Comparison of ENCODE assay signal across 8 mouse cellular contexts in genomic region chr14:25461676-25462385, GRCm38 (mm10). TPM values are rescaled to one million over a fixed set of nuclear protein-coding genes. Genes with fewer than 3 reads are reported as not detected.
DNase-seq lines count a peak whose midpoint lies in the region; ATAC-seq and TF ChIP-seq lines count a peak whose summit lies in the region.

No protein-coding gene starts in this region.

- H3K9ac ChIP-seq in hindbrain, embryonic 16.5 days (ENCODE audit: low read depth, low read length), result peak overlapping the region; percentile 98
- peak overlapping the region; percentile 99 for H3K9ac ChIP-seq in midbrain, embryonic 14.5 days (replicated peaks; ENCODE audit: low read length)

- peaks cover 37% of the 10 kb centered on the region for H3K4me1 ChIP-seq in lung, adult 2 months (ENCODE audit: control insufficient read depth, insufficient read depth, low read length)
- H3K4me1 ChIP-seq in embryonic facial prominence, embryonic 10.5 days, result peaks cover 85% of the 10 kb centered on the region
- peaks cover 64% of the 10 kb centered on the region for H3K4me1 ChIP-seq in hindbrain, embryonic 16.5 days (ENCODE audit: control insufficient read depth, insufficient read depth, low read depth, low read length)
- peaks cover 62% of the 10 kb centered on the region for H3K4me1 ChIP-seq in midbrain, embryonic 14.5 days (ENCODE audit: control insufficient read depth, insufficient read depth, low read length)

- no peak for TF ChIP-seq CTCF in lung, adult 2 months (IDR thresholded peaks at IDR 0.05; ENCODE audit: insufficient read depth, low read length)

- H3K9me3 ChIP-seq in embryonic facial prominence, embryonic 10.5 days, result no peaks in the 10 kb centered on the region
- H3K9me3 ChIP-seq in hindbrain, embryonic 16.5 days (ENCODE audit: control insufficient read depth, low read length), result no peaks in the 10 kb centered on the region
- H3K9me3 ChIP-seq in midbrain, embryonic 14.5 days (ENCODE audit: control insufficient read depth, low read length), result no peaks in the 10 kb centered on the region

- H3K4me2 ChIP-seq in hindbrain, embryonic 16.5 days (ENCODE audit: low read length), result peak overlapping the region; percentile 94
- peak overlapping the region; percentile 94 for H3K4me2 ChIP-seq in midbrain, embryonic 14.5 days (ENCODE audit: low read length)

- no peaks in the 10 kb centered on the region for H3K36me3 ChIP-seq in embryonic facial prominence, embryonic 10.5 days (replicated peaks)
- no peaks in the 10 kb centered on the region for H3K36me3 ChIP-seq in hindbrain, embryonic 16.5 days (ENCODE audit: control insufficient read depth, insufficient read depth, low read length)
- H3K36me3 ChIP-seq in midbrain, embryonic 14.5 days (ENCODE audit: control insufficient read depth, insufficient read depth, low read length), result no peaks in the 10 kb centered on the region

- no peak for TF ChIP-seq POLR2A in lung, adult 2 months (IDR thresholded peaks at IDR 0.05; ENCODE audit: borderline replicate concordance, extremely low read depth, low read depth, low read length)

- H3K27ac ChIP-seq in embryonic facial prominence, embryonic 10.5 days (replicated peaks), result peak overlapping the region; percentile 99
- peak overlapping the region; percentile 98 for H3K27ac ChIP-seq in hindbrain, embryonic 16.5 days (ENCODE audit: low read depth, low read length)
- H3K27ac ChIP-seq in midbrain, embryonic 14.5 days (replicated peaks; ENCODE audit: low read depth, low read length), result peak overlapping the region; percentile 99

- no peak for ATAC-seq in hindbrain, embryonic 16.5 days
- no peak for ATAC-seq in midbrain, embryonic 14.5 days (ENCODE audit: low FRiP score, low TSS enrichment)

- no peaks in the 10 kb centered on the region for H3K27me3 ChIP-seq in embryonic facial prominence, embryonic 10.5 days (replicated peaks; ENCODE audit: low read depth, poor library complexity, severe bottlenecking)
- H3K27me3 ChIP-seq in hindbrain, embryonic 16.5 days (replicated peaks; ENCODE audit: control insufficient read depth, insufficient read depth, low read length), result no peaks in the 10 kb centered on the region
- H3K27me3 ChIP-seq in midbrain, embryonic 14.5 days (ENCODE audit: control insufficient read depth, insufficient read depth, low read length), result no peaks in the 10 kb centered on the region

- intact Hi-C loops in gastrocnemius, postnatal 14 days (cut with DNase I; ENCODE audit: low total_unique reads), result loop anchor here (10.0 kb wide), 1 partner anchor 53 kb away; no protein-coding TSS in a partner anchor

- WGBS in lung, adult 2 months, result 7% methylated on average over 12 of the region's 12 CpGs
- 3% methylated on average over 12 of the region's 12 CpGs for WGBS in embryonic facial prominence, embryonic 10.5 days
- WGBS in hindbrain, embryonic 16.5 days, result 3% methylated on average over 12 of the region's 12 CpGs
- WGBS in midbrain, embryonic 14.5 days, result 2% methylated on average over 12 of the region's 12 CpGs

- peak overlapping the region; percentile 82 for H3K4me3 ChIP-seq in lung, adult 2 months (replicated peaks; ENCODE audit: extremely low read depth, low read depth, low read length)
- peak overlapping the region; percentile 97 for H3K4me3 ChIP-seq in embryonic facial prominence, embryonic 10.5 days
- peak overlapping the region; percentile 99 for H3K4me3 ChIP-seq in hindbrain, embryonic 16.5 days (ENCODE audit: low read length)
- peak overlapping the region; percentile 100 for H3K4me3 ChIP-seq in midbrain, embryonic 14.5 days (replicated peaks; ENCODE audit: low read depth, low read length)

- no peak for DNase-seq in lung, adult 2 months
- no peak for DNase-seq in lung, adult 18-20 months
- no peak for DNase-seq in embryonic facial prominence, embryonic 10.5 days (ENCODE audit: low spot score)
- no peak for DNase-seq in midbrain, embryonic 14.5 days
- DNase-seq in gastrocnemius, postnatal 14 days, result no peak
- no peak for DNase-seq in cerebellum, adult 11-12 months
- no peak for DNase-seq in lung, postnatal 10 days

RNA-seq across cellular contexts. Expression of gene Zmiz1, which starts 2.8 kb away (rescaled TPM):
- polyA plus RNA-seq in lung, adult 2 months (2012; rRNA removed), result 51.6 and 52.6 TPM in 2 replicates
- polyA plus RNA-seq in embryonic facial prominence, embryonic 10.5 days (2016; fragmentation: Nextera tagmentation; extraction: Ambion mirVana), result 42.8 and 45.6 TPM in 2 replicates
- polyA plus RNA-seq in hindbrain, embryonic 16.5 days (2015; fragmentation: Nextera tagmentation; extraction: Ambion mirVana), result 50.4 and 55.0 TPM in 2 replicates
- polyA plus RNA-seq in midbrain, embryonic 14.5 days (2014; fragmentation: Nextera tagmentation; extraction: Ambion mirVana), result 73.1 and 91.0 TPM in 2 replicates
- 10 to 100 TPM; 30.3 to 36.0 TPM for total RNA-seq in gastrocnemius, postnatal 14 days (2021)
